Mouse (Mus musculus) yolk sac, embryonic 10.5 days (tissue): ENCODE data around the gene Ngef.
A peak's percentile ranks its signal among the peaks of the same experiment; 100 is the strongest.

Experiments used
- DNase-seq: peaks from one replicate; pipeline ENCODE4 v3.0.0-alpha.2; 2017; ENCODE audit warnings: low spot score

The Ngef gene

GRCm38 (mm10) chr1:87562967-87563366, 10.7 kb downstream of the Ngef start:
- no peak for DNase-seq

- DNase-seq = no peak
Measured at GRCm38 (mm10) chr1:87553586-87553985, 20.1 kb downstream of the Ngef start.

- no peak for DNase-seq
Measured at GRCm38 (mm10) chr1:87551008-87551407, 22.7 kb downstream of the Ngef start.

GRCm38 (mm10) chr1:87541614-87542013, 32.1 kb downstream of the Ngef start:
- DNase-seq = no peak

GRCm38 (mm10) chr1:87537008-87537407, 36.7 kb downstream of the Ngef start:
- DNase-seq = no peak

GRCm38 (mm10) chr1:87534118-87534517, 39.6 kb downstream of the Ngef start:
- DNase-seq = no peak

- DNase-seq = no peak
Measured at GRCm38 (mm10) chr1:87532346-87532745, 41.3 kb downstream of the Ngef start.

- DNase-seq = no peak
Measured at GRCm38 (mm10) chr1:87527191-87527590, 46.5 kb downstream of the Ngef start.

- no peak for DNase-seq
Measured at GRCm38 (mm10) chr1:87525041-87525440, 48.6 kb downstream of the Ngef start.

GRCm38 (mm10) chr1:87521523-87521922, 52.1 kb downstream of the Ngef start:
- DNase-seq = no peak

GRCm38 (mm10) chr1:87520467-87520866, 53.2 kb downstream of the Ngef start:
- DNase-seq = no peak

- no peak for DNase-seq
Measured at GRCm38 (mm10) chr1:87510845-87511244, 62.8 kb downstream of the Ngef start.

- peak; percentile 23 for DNase-seq
Measured at GRCm38 (mm10) chr1:87510166-87510691, 63.4 kb downstream of the Ngef start.

- DNase-seq = no peak
Measured at GRCm38 (mm10) chr1:87509561-87510165, 64.0 kb downstream of the Ngef start, which contains the start of gene Neu2. Gene Neu2 (plus strand): TSS chr1:87509889.

- no peak for DNase-seq
Measured at GRCm38 (mm10) chr1:87508591-87509560, 64.8 kb downstream of the Ngef start.

- no peak for DNase-seq
Measured at GRCm38 (mm10) chr1:87507857-87508256, 65.8 kb downstream of the Ngef start.

GRCm38 (mm10) chr1:87505524-87505923, 68.1 kb downstream of the Ngef start:
- DNase-seq = no peak

GRCm38 (mm10) chr1:87493542-87493941, 80.1 kb downstream of the Ngef start:
- no peak for DNase-seq

- no peak for DNase-seq
Measured at GRCm38 (mm10) chr1:87492285-87492684, 81.4 kb downstream of the Ngef start.

- no peak for DNase-seq
Measured at GRCm38 (mm10) chr1:87486386-87486785, 87.3 kb downstream of the Ngef start.

- no peak for DNase-seq
Measured at GRCm38 (mm10) chr1:87482546-87482945, 91.1 kb downstream of the Ngef start.

GRCm38 (mm10) chr1:87475076-87475895, 98.4 kb downstream of the Ngef start:
- DNase-seq = no peak
